Mouse (Mus musculus): Measurements from ENCODE around the gene Ctcf. TPM values are rescaled to one million over a fixed set of nuclear protein-coding genes. Genes with fewer than 3 reads are reported as not detected.

Ctcf gene
- polyA plus RNA-seq, 1 experiment from 2014 or later = 76.9 TPM

MicroRNAs encoded within 50 kb of the gene (microRNA counts, 519-probe panel; counts per million panel counts)
- microRNA mmu-miR-1966 = not detected

Small RNA genes within 50 kb of the gene (microRNA-seq; reads per million reads assigned to microRNA genes)
- gene Mir1966 = not detected

Other genes with a start within 250 kb of the Ctcf start
- gene Kctd19, start 223.1 kb upstream of the Ctcf start, polyA plus RNA-seq (2014; fragmentation: Nextera tagmentation; extraction: Ambion mirVana) = 0.10 TPM in 1 of 2 replicates, not detected in the other
- gene Lrrc36, start 223.0 kb upstream of the Ctcf start, polyA plus RNA-seq (2014; fragmentation: Nextera tagmentation; extraction: Ambion mirVana) = 0.44 and 0.78 TPM in 2 replicates
- gene Tppp3, start 165.0 kb upstream of the Ctcf start, polyA plus RNA-seq (2014; fragmentation: Nextera tagmentation; extraction: Ambion mirVana) = 204 and 207 TPM in 2 replicates
- gene Zdhhc1, start 139.7 kb upstream of the Ctcf start, polyA plus RNA-seq (2014; fragmentation: Nextera tagmentation; extraction: Ambion mirVana) = 32.7 and 33.1 TPM in 2 replicates
- gene Hsd11b2, start 117.8 kb upstream of the Ctcf start, polyA plus RNA-seq (2014; fragmentation: Nextera tagmentation; extraction: Ambion mirVana) = 6.1 and 7.0 TPM in 2 replicates
- 231 and 245 TPM in 2 replicates for gene Atp6v0d1, start 70.5 kb upstream of the Ctcf start, polyA plus RNA-seq (2014; fragmentation: Nextera tagmentation; extraction: Ambion mirVana)
- gene Ripor1, start 31.3 kb upstream of the Ctcf start, polyA plus RNA-seq (2014; fragmentation: Nextera tagmentation; extraction: Ambion mirVana) = 30.6 and 32.6 TPM in 2 replicates
- gene Agrp, start 825 bp downstream of the Ctcf start, polyA plus RNA-seq (2014; fragmentation: Nextera tagmentation; extraction: Ambion mirVana) = 0.84 TPM in 1 of 2 replicates, not detected in the other
- gene Carmil2, start 49.7 kb downstream of the Ctcf start, polyA plus RNA-seq (2014; fragmentation: Nextera tagmentation; extraction: Ambion mirVana) = 22.3 and 24.4 TPM in 2 replicates
- 71.3 and 78.1 TPM in 2 replicates for gene Acd, start 64.5 kb downstream of the Ctcf start, polyA plus RNA-seq (2014; fragmentation: Nextera tagmentation; extraction: Ambion mirVana)
- 53.7 and 56.2 TPM in 2 replicates for gene Pard6a, start 64.6 kb downstream of the Ctcf start, polyA plus RNA-seq (2014; fragmentation: Nextera tagmentation; extraction: Ambion mirVana)
- 0.22 and 0.27 TPM in 2 replicates for gene 4933405L10Rik, start 71.1 kb downstream of the Ctcf start, polyA plus RNA-seq (2014; fragmentation: Nextera tagmentation; extraction: Ambion mirVana)
- 11.6 and 13.4 TPM in 2 replicates for gene Enkd1, start 71.6 kb downstream of the Ctcf start, polyA plus RNA-seq (2014; fragmentation: Nextera tagmentation; extraction: Ambion mirVana)
- 62.7 and 71.7 TPM in 2 replicates for gene Gfod2, start 122.1 kb downstream of the Ctcf start, polyA plus RNA-seq (2014; fragmentation: Nextera tagmentation; extraction: Ambion mirVana)
- gene Ranbp10, start 190.8 kb downstream of the Ctcf start, polyA plus RNA-seq (2014; fragmentation: Nextera tagmentation; extraction: Ambion mirVana) = 9.1 and 10.4 TPM in 2 replicates
- 0.64 and 1.4 TPM in 2 replicates for gene Tsnaxip1, start 191.2 kb downstream of the Ctcf start, polyA plus RNA-seq (2014; fragmentation: Nextera tagmentation; extraction: Ambion mirVana)
- 46.3 and 51.7 TPM in 2 replicates for gene Cenpt, start 216.7 kb downstream of the Ctcf start, polyA plus RNA-seq (2014; fragmentation: Nextera tagmentation; extraction: Ambion mirVana)
- 46.2 and 51.2 TPM in 2 replicates for gene Thap11, start 218.6 kb downstream of the Ctcf start, polyA plus RNA-seq (2014; fragmentation: Nextera tagmentation; extraction: Ambion mirVana)
- gene Nutf2, start 224.0 kb downstream of the Ctcf start, polyA plus RNA-seq (2014; fragmentation: Nextera tagmentation; extraction: Ambion mirVana) = 181 TPM in 2 replicates
- 40.1 and 46.6 TPM in 2 replicates for gene Edc4, start 244.3 kb downstream of the Ctcf start, polyA plus RNA-seq (2014; fragmentation: Nextera tagmentation; extraction: Ambion mirVana)

Data from hindbrain, embryonic 14.5 days (tissue).